Mouse (Mus musculus): ENCODE data around the gene Rbm12. TPM values are rescaled to one million over a fixed set of nuclear protein-coding genes. Genes with fewer than 3 reads are reported as not detected.

Gene Rbm12
- total RNA-seq, 1 experiment from 2014 or later = 29.3 TPM

GRCm38 (mm10) chr2:156084541-156084940 lies 27.2 kb downstream of the Rbm12 start:
- no peak for ATAC-seq (ENCODE audit: extremely low read depth, insufficient number of reproducible peaks, low FRiP score, poor library complexity, severe bottlenecking)

DNA sequence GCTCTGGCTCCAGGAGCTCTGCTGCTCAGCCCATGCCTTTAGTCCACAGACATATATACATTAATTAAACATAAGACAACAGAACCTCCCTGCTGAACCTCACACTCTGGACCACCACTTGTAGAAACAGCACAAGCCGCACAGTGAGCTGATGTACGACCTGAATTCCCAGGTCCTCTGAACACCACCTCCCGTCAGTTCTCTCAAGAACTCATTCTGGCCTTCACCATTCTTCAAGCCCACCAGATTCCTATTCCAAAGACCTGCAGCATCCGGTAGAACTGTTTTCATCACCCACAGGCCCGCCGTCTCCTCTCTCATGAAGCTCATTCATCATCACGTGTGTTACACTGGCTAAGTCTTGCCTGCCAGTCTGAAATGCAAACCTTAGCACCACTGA lies 31.4 kb downstream of the Rbm12 start:
- ATAC-seq (ENCODE audit: extremely low read depth, insufficient number of reproducible peaks, low FRiP score, poor library complexity, severe bottlenecking) = no peak

DNA sequence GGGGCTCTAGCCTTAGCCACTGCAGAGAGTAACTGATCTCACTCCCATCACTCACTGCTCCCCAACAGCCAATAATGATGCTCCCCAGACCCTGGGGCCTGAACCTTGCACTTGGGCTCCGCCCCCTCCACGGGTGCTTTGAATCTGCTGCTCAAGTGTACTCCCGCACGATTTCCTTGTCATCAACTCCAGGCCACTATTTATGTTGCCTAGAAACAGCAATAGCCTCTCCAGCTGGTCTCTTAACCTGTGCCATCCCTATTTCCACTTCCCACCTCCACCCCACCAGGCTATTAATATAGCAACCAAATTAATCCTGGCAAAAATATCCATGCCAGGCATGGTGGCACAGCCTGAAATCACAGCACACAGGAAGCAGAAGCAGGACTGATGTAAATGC lies 32.1 kb downstream of the Rbm12 start:
- no peak for ATAC-seq (ENCODE audit: extremely low read depth, insufficient number of reproducible peaks, low FRiP score, poor library complexity, severe bottlenecking)

- ATAC-seq (ENCODE audit: extremely low read depth, insufficient number of reproducible peaks, low FRiP score, poor library complexity, severe bottlenecking) = no peak
These were observed 32.6 kb downstream of the Rbm12 start for GRCm38 (mm10) chr2:156079183-156079560.

DNA sequence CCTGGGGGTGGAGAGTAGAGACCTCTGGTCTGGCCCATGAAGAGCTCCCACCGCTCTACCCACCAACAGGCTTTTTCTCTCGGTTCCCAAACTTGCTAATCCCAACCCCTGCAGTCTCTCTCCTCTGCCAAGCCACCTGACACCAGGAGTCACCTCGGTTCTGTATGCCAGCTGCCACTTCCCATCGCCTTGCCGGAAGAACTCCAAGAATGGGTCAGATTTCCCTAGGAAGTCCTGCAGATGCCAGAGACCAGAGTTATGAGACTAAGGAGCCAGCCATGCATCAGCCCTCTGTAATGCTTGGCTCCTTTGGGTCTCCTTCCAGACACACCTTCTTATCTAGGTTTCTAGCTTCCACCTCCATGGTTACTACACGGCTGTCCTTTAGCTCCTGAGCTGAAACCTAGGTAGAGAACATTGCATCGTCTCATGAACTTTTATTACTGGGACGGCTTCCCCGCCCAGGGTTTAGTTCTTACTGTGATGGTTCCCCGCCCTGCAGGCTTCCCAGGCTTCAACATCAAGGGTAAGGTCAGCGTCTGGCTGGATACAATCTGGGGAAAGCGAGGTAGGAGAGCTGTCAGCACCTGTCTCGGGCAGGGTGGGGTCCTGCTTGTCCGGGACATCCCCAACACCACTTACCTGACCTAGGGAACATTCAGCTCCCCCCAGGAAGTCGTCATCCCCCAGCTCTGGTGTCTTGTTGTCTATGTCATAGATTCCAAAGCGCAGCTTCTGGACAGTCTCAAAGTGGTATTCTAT lies 33.2 kb downstream of the Rbm12 start:
- ATAC-seq (ENCODE audit: extremely low read depth, insufficient number of reproducible peaks, low FRiP score, poor library complexity, severe bottlenecking) = no peak

DNA sequence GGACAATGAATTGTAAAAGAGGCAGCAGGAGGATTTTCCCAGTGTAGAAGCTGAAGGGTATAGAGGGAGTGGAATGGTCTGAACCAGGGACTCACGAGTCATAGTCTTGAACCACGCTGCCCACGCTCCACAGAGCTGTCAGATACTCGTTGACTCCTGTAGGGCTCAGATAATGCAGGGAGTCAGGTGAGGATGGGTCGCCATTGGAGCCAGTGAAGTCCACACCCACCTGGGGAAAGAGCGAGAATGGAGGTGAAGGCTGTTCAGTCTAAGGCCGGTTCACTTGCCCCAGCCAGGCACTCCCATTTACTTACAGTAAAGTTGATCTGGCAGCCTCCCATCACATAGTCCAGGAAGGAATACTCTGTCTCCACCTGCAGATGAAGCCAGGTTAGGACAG lies 34.3 kb downstream of the Rbm12 start:
- ATAC-seq (ENCODE audit: extremely low read depth, insufficient number of reproducible peaks, low FRiP score, poor library complexity, severe bottlenecking) = no peak

GRCm38 (mm10) chr2:156073725-156074124 lies 38.1 kb downstream of the Rbm12 start:
- no peak for ATAC-seq (ENCODE audit: extremely low read depth, insufficient number of reproducible peaks, low FRiP score, poor library complexity, severe bottlenecking)

- ATAC-seq (ENCODE audit: extremely low read depth, insufficient number of reproducible peaks, low FRiP score, poor library complexity, severe bottlenecking) = no peak
These were observed 40.5 kb downstream of the Rbm12 start for GRCm38 (mm10) chr2:156071236-156071635.

DNA sequence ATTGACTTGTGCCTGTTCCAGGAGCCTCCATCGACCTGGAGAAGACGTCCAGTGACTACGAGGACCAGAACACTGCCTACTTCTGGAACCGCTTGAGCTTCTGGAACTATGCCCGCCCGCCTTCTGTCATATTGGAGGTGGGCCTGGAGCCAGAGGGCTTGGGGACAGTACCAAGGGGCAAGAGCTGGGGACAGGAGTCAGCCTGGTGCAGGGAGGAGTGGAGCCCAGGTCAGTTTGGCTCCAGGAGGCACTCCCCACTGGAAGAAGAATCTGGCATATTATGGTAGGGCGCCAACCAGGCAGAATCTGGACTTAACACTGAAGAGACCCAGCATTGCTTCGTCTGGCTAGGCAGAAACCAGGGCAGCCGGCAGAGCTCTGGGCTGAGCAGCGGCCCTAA lies 43.9 kb downstream of the Rbm12 start:
- ATAC-seq (ENCODE audit: extremely low read depth, insufficient number of reproducible peaks, low FRiP score, poor library complexity, severe bottlenecking) = no peak

- ATAC-seq (ENCODE audit: extremely low read depth, insufficient number of reproducible peaks, low FRiP score, poor library complexity, severe bottlenecking) = no peak
These were observed 45.7 kb downstream of the Rbm12 start for GRCm38 (mm10) chr2:156066126-156066525.

GRCm38 (mm10) chr2:156065099-156066041 lies 46.4 kb downstream of the Rbm12 start, which contains the start of gene Spag4:
Spag4 (plus strand) TSS chr2:156065175.
- peak; percentile 24; the same call in 1 of the 2 replicates for ATAC-seq (ENCODE audit: extremely low read depth, insufficient number of reproducible peaks, low FRiP score, poor library complexity, severe bottlenecking)

DNA sequence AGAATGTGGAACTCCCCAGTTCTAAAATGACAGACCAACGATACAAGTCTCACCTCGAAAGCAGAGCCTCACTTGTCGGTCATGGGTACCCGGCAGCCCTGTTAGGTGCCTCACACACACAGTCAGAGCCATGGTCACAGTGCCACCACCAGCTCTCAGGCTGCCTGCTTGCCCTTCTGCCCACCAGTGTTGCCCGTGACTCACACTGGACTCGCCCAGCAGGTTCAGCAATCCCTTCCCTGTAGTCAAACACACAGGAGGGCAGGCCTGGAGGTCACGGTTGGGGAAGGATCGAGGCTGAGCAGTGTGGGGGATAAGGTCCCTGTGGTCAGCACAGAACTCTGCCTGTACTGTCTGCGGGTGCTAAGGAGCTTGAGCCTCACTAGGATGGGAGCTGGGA lies 59.0 kb downstream of the Rbm12 start, which contains the start of gene Fer1l4:
Gene Fer1l4 (minus strand): TSS at position 132 of the 400 bp plus-strand sequence.
- no peak for ATAC-seq (ENCODE audit: extremely low read depth, insufficient number of reproducible peaks, low FRiP score, poor library complexity, severe bottlenecking)

DNA sequence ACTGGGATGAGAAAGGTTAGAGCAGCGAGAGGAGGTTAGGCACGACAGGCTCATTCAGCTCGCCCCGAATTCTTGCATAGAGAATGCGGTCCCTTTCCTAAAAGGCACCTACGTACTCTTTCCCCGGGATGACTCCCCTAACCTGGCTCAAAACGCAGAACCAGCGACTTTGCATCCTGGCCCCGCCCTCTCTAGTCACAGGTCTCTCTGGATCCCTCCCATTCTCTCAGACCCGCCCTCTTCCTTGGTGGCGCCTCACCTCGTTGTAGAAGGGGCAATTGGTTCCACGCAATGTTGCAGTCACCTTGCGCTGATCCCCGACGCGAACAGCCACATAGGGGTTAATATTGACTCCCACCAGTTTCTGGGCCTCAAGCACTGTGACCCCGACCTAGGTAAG lies 63.8 kb downstream of the Rbm12 start:
- ATAC-seq (ENCODE audit: extremely low read depth, insufficient number of reproducible peaks, low FRiP score, poor library complexity, severe bottlenecking) = no peak

DNA sequence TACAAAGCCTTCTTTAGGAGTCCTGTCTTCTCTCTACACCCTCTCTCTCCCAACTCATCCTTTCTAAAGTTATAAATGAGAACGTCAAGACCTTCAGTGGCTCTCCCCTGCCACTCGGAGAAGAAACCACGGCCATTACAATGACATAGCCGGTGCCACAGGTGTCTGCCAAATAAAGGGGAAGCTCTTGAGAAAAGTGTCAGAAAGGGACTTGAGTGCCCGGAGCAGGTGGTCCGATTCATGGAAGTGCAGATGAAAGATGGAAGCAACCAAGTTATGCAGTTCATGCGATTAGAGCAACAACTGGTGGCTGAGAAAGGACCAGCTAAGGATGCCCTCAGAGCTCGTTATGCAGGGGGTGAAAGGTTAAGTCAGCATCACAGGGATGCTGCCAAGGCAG lies 68.9 kb downstream of the Rbm12 start:
- no peak for ATAC-seq (ENCODE audit: extremely low read depth, insufficient number of reproducible peaks, low FRiP score, poor library complexity, severe bottlenecking)

Other genes with a start within 250 kb of the Rbm12 start
- gene Uqcc1, start 181.7 kb downstream of the Rbm12 start, total RNA-seq (2017) = 20.6 and 23.1 TPM in 2 replicates
- gene Gm15557, start 171.2 kb downstream of the Rbm12 start, total RNA-seq (2017) = not detected in 2 replicates
- not detected in 2 replicates for gene Gdf5, start 166.6 kb downstream of the Rbm12 start, total RNA-seq (2017)
- gene Cep250, start 155.5 kb downstream of the Rbm12 start, total RNA-seq (2017) = 66.2 and 69.1 TPM in 2 replicates
- 1.1 and 1.4 TPM in 2 replicates for gene 6430550D23Rik, start 104.0 kb downstream of the Rbm12 start, total RNA-seq (2017)
- 61.0 and 68.6 TPM in 2 replicates for gene Ergic3, start 103.9 kb downstream of the Rbm12 start, total RNA-seq (2017)
- not detected in 2 replicates for gene Fer1l4, start 59.0 kb downstream of the Rbm12 start, total RNA-seq (2017)
- 0.37 and 1.4 TPM in 2 replicates for gene Spag4, start 46.8 kb downstream of the Rbm12 start, total RNA-seq (2017)
- 111 and 113 TPM in 2 replicates for gene Cpne1, start within 50 bp of the Rbm12 start, total RNA-seq (2017)
- 34.1 and 36.1 TPM in 2 replicates for gene Gm28036, start 15.1 kb upstream of the Rbm12 start, total RNA-seq (2017)
- 5.5 and 13.5 TPM in 2 replicates for gene Romo1, start 32.1 kb upstream of the Rbm12 start, total RNA-seq (2017)
- gene Nfs1, start 32.2 kb upstream of the Rbm12 start, total RNA-seq (2017) = 22.2 and 26.5 TPM in 2 replicates
- 1,446 and 1,484 TPM in 2 replicates for gene Rbm39, start 68.3 kb upstream of the Rbm12 start, total RNA-seq (2017)
- 42.7 and 80.4 TPM in 2 replicates for gene Phf20, start 84.5 kb upstream of the Rbm12 start, total RNA-seq (2017)
- gene Cnbd2, start 200.3 kb upstream of the Rbm12 start, total RNA-seq (2017) = 18.7 and 37.0 TPM in 2 replicates
- gene Scand1, start 200.7 kb upstream of the Rbm12 start, total RNA-seq (2017) = 55.2 and 82.9 TPM in 2 replicates